Mouse (Mus musculus): ENCODE results near the gene Mllt3. TPM values are rescaled to one million over a fixed set of nuclear protein-coding genes. Genes with fewer than 3 reads are reported as not detected.

Mllt3 gene
- total and polyA plus RNA-seq, 2 experiments: 0.62 to 2.6 TPM

GRCm38 (mm10) chr4:87866564-87866963 lies 166.6 kb downstream of the Mllt3 start:
- Histone ChIP-seq H3K36me3 (ENCODE audit: control insufficient read depth, insufficient read depth, low read length) (no peaks in the 10 kb centered on the region), H3K27ac (replicated peaks; ENCODE audit: insufficient read depth, low read depth, low read length) (no peak overlapping the region), H3K27me3 (ENCODE audit: control insufficient read depth, insufficient read depth, low read length) (no peaks in the 10 kb centered on the region), H3K4me3 (ENCODE audit: insufficient read depth, low read depth, low read length) (no peak overlapping the region), H3K79me2 (ENCODE audit: control insufficient read depth, insufficient read depth, low read length) (no peaks in the 10 kb centered on the region), H3K4me1 (ENCODE audit: control insufficient read depth, insufficient read depth, low read length) (no peaks in the 10 kb centered on the region; the same call in 1 of the 2 replicates), H3K9ac (ENCODE audit: low read depth, low read length) (no peak overlapping the region)
- TF ChIP-seq CTCF (IDR thresholded peaks at IDR 0.05; ENCODE audit: low read depth, low read length) (no peak), POLR2A (IDR thresholded peaks at IDR 0.05; ENCODE audit: extremely low read depth, insufficient read depth, low read length) (no peak)
- 75% methylated on average over 3 of the region's 3 CpGs for WGBS
- no peak for DNase-seq (ENCODE audit: extremely low read depth, low read depth, low spot score)

GRCm38 (mm10) chr4:87865848-87866247 lies 167.3 kb downstream of the Mllt3 start:
- TF ChIP-seq POLR2A (IDR thresholded peaks at IDR 0.05; ENCODE audit: extremely low read depth, insufficient read depth, low read length) (no peak), CTCF (IDR thresholded peaks at IDR 0.05; ENCODE audit: low read depth, low read length) (no peak)
- Histone ChIP-seq H3K36me3 (ENCODE audit: control insufficient read depth, insufficient read depth, low read length) (no peaks in the 10 kb centered on the region), H3K27me3 (ENCODE audit: control insufficient read depth, insufficient read depth, low read length) (no peaks in the 10 kb centered on the region), H3K79me2 (ENCODE audit: control insufficient read depth, insufficient read depth, low read length) (no peaks in the 10 kb centered on the region), H3K9ac (ENCODE audit: low read depth, low read length) (no peak overlapping the region), H3K4me3 (ENCODE audit: insufficient read depth, low read depth, low read length) (no peak overlapping the region), H3K27ac (replicated peaks; ENCODE audit: insufficient read depth, low read depth, low read length) (no peak overlapping the region), H3K4me1 (ENCODE audit: control insufficient read depth, insufficient read depth, low read length) (no peaks in the 10 kb centered on the region; the same call in 1 of the 2 replicates)
- DNase-seq (ENCODE audit: extremely low read depth, low read depth, low spot score): no peak
- WGBS: 78% methylated on average over 3 of the region's 3 CpGs

GRCm38 (mm10) chr4:87865041-87865440 lies 168.1 kb downstream of the Mllt3 start:
- Histone ChIP-seq H3K79me2 (ENCODE audit: control insufficient read depth, insufficient read depth, low read length) (no peaks in the 10 kb centered on the region), H3K36me3 (ENCODE audit: control insufficient read depth, insufficient read depth, low read length) (no peaks in the 10 kb centered on the region), H3K4me3 (ENCODE audit: insufficient read depth, low read depth, low read length) (no peak overlapping the region), H3K27me3 (ENCODE audit: control insufficient read depth, insufficient read depth, low read length) (no peaks in the 10 kb centered on the region), H3K4me1 (ENCODE audit: control insufficient read depth, insufficient read depth, low read length) (no peaks in the 10 kb centered on the region), H3K9ac (ENCODE audit: low read depth, low read length) (no peak overlapping the region), H3K27ac (replicated peaks; ENCODE audit: insufficient read depth, low read depth, low read length) (no peak overlapping the region)
- TF ChIP-seq POLR2A (IDR thresholded peaks at IDR 0.05; ENCODE audit: extremely low read depth, insufficient read depth, low read length) (no peak), CTCF (IDR thresholded peaks at IDR 0.05; ENCODE audit: low read depth, low read length) (no peak)
- DNase-seq (ENCODE audit: extremely low read depth, low read depth, low spot score): no peak
- WGBS: 58% methylated on average over 3 of the region's 3 CpGs

GRCm38 (mm10) chr4:87863212-87863611 lies 170.0 kb downstream of the Mllt3 start:
- Histone ChIP-seq H3K4me1 (ENCODE audit: control insufficient read depth, insufficient read depth, low read length) (no peaks in the 10 kb centered on the region), H3K27me3 (ENCODE audit: control insufficient read depth, insufficient read depth, low read length) (no peaks in the 10 kb centered on the region), H3K9ac (ENCODE audit: low read depth, low read length) (no peak overlapping the region), H3K27ac (replicated peaks; ENCODE audit: insufficient read depth, low read depth, low read length) (no peak overlapping the region), H3K79me2 (ENCODE audit: control insufficient read depth, insufficient read depth, low read length) (no peaks in the 10 kb centered on the region), H3K36me3 (ENCODE audit: control insufficient read depth, insufficient read depth, low read length) (no peaks in the 10 kb centered on the region), H3K4me3 (ENCODE audit: insufficient read depth, low read depth, low read length) (no peak overlapping the region)
- no peak for DNase-seq (ENCODE audit: extremely low read depth, low read depth, low spot score)
- WGBS: 95% methylated on average over 5 of the region's 5 CpGs
- TF ChIP-seq POLR2A (IDR thresholded peaks at IDR 0.05; ENCODE audit: extremely low read depth, insufficient read depth, low read length): no peak
- no peak for TF ChIP-seq CTCF (IDR thresholded peaks at IDR 0.05; ENCODE audit: low read depth, low read length)

GRCm38 (mm10) chr4:87860723-87861122 lies 172.4 kb downstream of the Mllt3 start:
- WGBS: 96% methylated on average over 5 of the region's 5 CpGs
- Histone ChIP-seq H3K79me2 (ENCODE audit: control insufficient read depth, insufficient read depth, low read length) (no peaks in the 10 kb centered on the region), H3K36me3 (ENCODE audit: control insufficient read depth, insufficient read depth, low read length) (no peaks in the 10 kb centered on the region), H3K4me1 (ENCODE audit: control insufficient read depth, insufficient read depth, low read length) (no peaks in the 10 kb centered on the region), H3K27ac (replicated peaks; ENCODE audit: insufficient read depth, low read depth, low read length) (no peak overlapping the region), H3K27me3 (ENCODE audit: control insufficient read depth, insufficient read depth, low read length) (no peaks in the 10 kb centered on the region), H3K9ac (ENCODE audit: low read depth, low read length) (no peak overlapping the region), H3K4me3 (ENCODE audit: insufficient read depth, low read depth, low read length) (no peak overlapping the region)
- no peak for DNase-seq (ENCODE audit: extremely low read depth, low read depth, low spot score)
- no peak for TF ChIP-seq POLR2A (IDR thresholded peaks at IDR 0.05; ENCODE audit: extremely low read depth, insufficient read depth, low read length)
- no peak for TF ChIP-seq CTCF (IDR thresholded peaks at IDR 0.05; ENCODE audit: low read depth, low read length)

GRCm38 (mm10) chr4:87859148-87859547 lies 174.0 kb downstream of the Mllt3 start:
- Histone ChIP-seq H3K79me2 (ENCODE audit: control insufficient read depth, insufficient read depth, low read length) (no peaks in the 10 kb centered on the region), H3K36me3 (ENCODE audit: control insufficient read depth, insufficient read depth, low read length) (no peaks in the 10 kb centered on the region), H3K9ac (ENCODE audit: low read depth, low read length) (no peak overlapping the region), H3K4me3 (ENCODE audit: insufficient read depth, low read depth, low read length) (no peak overlapping the region), H3K27ac (replicated peaks; ENCODE audit: insufficient read depth, low read depth, low read length) (no peak overlapping the region), H3K4me1 (ENCODE audit: control insufficient read depth, insufficient read depth, low read length) (no peaks in the 10 kb centered on the region), H3K27me3 (ENCODE audit: control insufficient read depth, insufficient read depth, low read length) (no peaks in the 10 kb centered on the region)
- TF ChIP-seq CTCF (IDR thresholded peaks at IDR 0.05; ENCODE audit: low read depth, low read length) (no peak), POLR2A (IDR thresholded peaks at IDR 0.05; ENCODE audit: extremely low read depth, insufficient read depth, low read length) (no peak)
- no peak for DNase-seq (ENCODE audit: extremely low read depth, low read depth, low spot score)
- WGBS: 82% methylated on average over 4 of the region's 4 CpGs

Measured in liver, adult 2 months (tissue).